Comparison of ENCODE assay signal across 9 mouse cellular contexts in genomic region chr11:98769007-98769954, GRCm38 (mm10). TPM values are rescaled to one million over a fixed set of nuclear protein-coding genes. Genes with fewer than 3 reads are reported as not detected.
A peak's percentile ranks its signal among the peaks of the same experiment; 100 is the strongest.
DNase-seq lines count a peak whose midpoint lies in the region; ATAC-seq and TF ChIP-seq lines count a peak whose summit lies in the region.
"Had no signal": no experiment of that assay in that cellular context is flagged by ENCODE, and none has a peak within 500 bp of the region (broad histone marks: within the 10 kb centered on the region; RNA-seq: fewer than 3 reads in every experiment).

No protein-coding gene starts in this region.

- no peak overlapping the region for H3K4me2 ChIP-seq in hindbrain, embryonic 11.5 days (replicated peaks; ENCODE audit: low read depth, low read length)
- H3K4me2 ChIP-seq in hindbrain, embryonic 14.5 days (replicated peaks) = no peak overlapping the region
- H3K4me2 ChIP-seq in forebrain, embryonic 13.5 days = peak overlapping the region; percentile 53
- H3K4me2 ChIP-seq in liver, embryonic 15.5 days = peak overlapping the region; percentile 87

- DNase-seq in hindbrain, embryonic 11.5 days (ENCODE audit: low spot score) = no peak
- no peak for DNase-seq in hindbrain, embryonic 14.5 days (ENCODE audit: low spot score)
- DNase-seq in G1E (ENCODE audit: low spot score) = no peak
- DNase-seq in thymus, postnatal 10 days (ENCODE audit: low spot score in 2 of 2) = no peak
- DNase-seq in thymus, adult 2 months = no peak
- DNase-seq in testis, postnatal 10 days (ENCODE audit: low spot score) = no peak
- DNase-seq: thymus, postnatal 36 days had no signal

- H3K9ac ChIP-seq in hindbrain, embryonic 11.5 days (ENCODE audit: low read depth, low read length) = no peak overlapping the region
- no peak overlapping the region for H3K9ac ChIP-seq in hindbrain, embryonic 14.5 days
- H3K9ac ChIP-seq in forebrain, embryonic 13.5 days = no peak overlapping the region; the same call in 1 of the 2 replicates
- peak overlapping the region; percentile 65 for H3K9ac ChIP-seq in liver, embryonic 15.5 days

- no peak overlapping the region for H3K4me3 ChIP-seq in hindbrain, embryonic 11.5 days (ENCODE audit: low read depth, low read length)
- H3K4me3 ChIP-seq in hindbrain, embryonic 14.5 days (replicated peaks; ENCODE audit: low read length) = no peak overlapping the region
- H3K4me3 ChIP-seq in G1E (ENCODE audit: low read depth, low read length) = peak overlapping the region; percentile 73; the same call in 1 of the 2 replicates
- H3K4me3 ChIP-seq in forebrain, embryonic 13.5 days = no peak overlapping the region
- H3K4me3 ChIP-seq in liver, embryonic 15.5 days (replicated peaks) = peak overlapping the region; percentile 54
- H3K4me3 ChIP-seq in thymus, adult 2 months (ENCODE audit: control insufficient read depth, insufficient read depth, low read length) = no peak overlapping the region

- 88% methylated on average over 25 of the region's 25 CpGs for WGBS in hindbrain, embryonic 11.5 days
- whole genome bisulfite sequencing in hindbrain, embryonic 14.5 days = 89% methylated on average over 25 of the region's 25 CpGs
- 88% methylated on average over 25 of the region's 25 CpGs for WGBS in forebrain, embryonic 13.5 days
- 65% methylated on average over 25 of the region's 25 CpGs for WGBS in liver, embryonic 15.5 days (ENCODE audit: insufficient replicate concordance)
- 96% methylated on average over 25 of the region's 25 CpGs for WGBS in thymus, adult 2 months

- TF ChIP-seq CTCF in G1E (IDR thresholded peaks at IDR 0.05; ENCODE audit: low read depth, low read length) = no peak
- TF ChIP-seq CTCF in thymus, adult 2 months (IDR thresholded peaks at IDR 0.05; ENCODE audit: borderline replicate concordance, control insufficient read depth, extremely low read depth, insufficient read depth, low read length, poor library complexity) = no peak

- no peak for TF ChIP-seq POLR2A in thymus, adult 2 months (IDR thresholded peaks at IDR 0.05; ENCODE audit: control insufficient read depth, extremely low read depth, insufficient read depth, low read length, poor library complexity)

- peaks cover 11% of the 10 kb centered on the region for H3K4me1 ChIP-seq in hindbrain, embryonic 11.5 days (replicated peaks; ENCODE audit: control insufficient read depth, insufficient read depth, low read length)
- peaks cover 49% of the 10 kb centered on the region for H3K4me1 ChIP-seq in hindbrain, embryonic 14.5 days (replicated peaks; ENCODE audit: control insufficient read depth, insufficient read depth, low read length)
- peaks cover 96% of the 10 kb centered on the region for H3K4me1 ChIP-seq in G1E (ENCODE audit: insufficient read depth, low read depth, low read length)
- peaks cover 71% of the 10 kb centered on the region for H3K4me1 ChIP-seq in forebrain, embryonic 13.5 days
- peaks cover 98% of the 10 kb centered on the region for H3K4me1 ChIP-seq in liver, embryonic 15.5 days (replicated peaks)
- H3K4me1 ChIP-seq in thymus, adult 2 months (replicated peaks; ENCODE audit: control insufficient read depth, insufficient read depth, low read length) = peaks cover 35% of the 10 kb centered on the region

- no peaks in the 10 kb centered on the region for H3K9me3 ChIP-seq in hindbrain, embryonic 11.5 days (ENCODE audit: control insufficient read depth, low read length)
- H3K9me3 ChIP-seq in hindbrain, embryonic 14.5 days (ENCODE audit: control insufficient read depth, low read length) = no peaks in the 10 kb centered on the region
- H3K9me3 ChIP-seq in G1E (replicated peaks) = no peaks in the 10 kb centered on the region
- no peaks in the 10 kb centered on the region for H3K9me3 ChIP-seq in forebrain, embryonic 13.5 days (replicated peaks)
- H3K9me3 ChIP-seq in liver, embryonic 15.5 days (replicated peaks) = no peaks in the 10 kb centered on the region

- no peaks in the 10 kb centered on the region for H3K27me3 ChIP-seq in hindbrain, embryonic 11.5 days (ENCODE audit: control insufficient read depth, insufficient read depth, low read length)
- H3K27me3 ChIP-seq in hindbrain, embryonic 14.5 days (ENCODE audit: control insufficient read depth, insufficient read depth, low read length) = no peaks in the 10 kb centered on the region
- H3K27me3 ChIP-seq in G1E (ENCODE audit: insufficient read depth, low read length) = no peaks in the 10 kb centered on the region; the same call in 1 of the 2 replicates
- H3K27me3 ChIP-seq in forebrain, embryonic 13.5 days = no peaks in the 10 kb centered on the region
- no peaks in the 10 kb centered on the region for H3K27me3 ChIP-seq in liver, embryonic 15.5 days
- no peaks in the 10 kb centered on the region for H3K27me3 ChIP-seq in thymus, adult 2 months (ENCODE audit: control insufficient read depth, insufficient read depth, low read length)

- H3K36me3 ChIP-seq in hindbrain, embryonic 11.5 days (ENCODE audit: control insufficient read depth, insufficient read depth, low read length) = no peaks in the 10 kb centered on the region; the same call in 1 of the 2 replicates
- H3K36me3 ChIP-seq in hindbrain, embryonic 14.5 days (replicated peaks; ENCODE audit: control insufficient read depth, insufficient read depth) = peaks cover 58% of the 10 kb centered on the region
- H3K36me3 ChIP-seq in G1E (replicated peaks) = peaks cover 64% of the 10 kb centered on the region
- H3K36me3 ChIP-seq in forebrain, embryonic 13.5 days (ENCODE audit: poor library complexity, severe bottlenecking) = peaks cover 54% of the 10 kb centered on the region
- H3K36me3 ChIP-seq in liver, embryonic 15.5 days (replicated peaks) = peaks cover 29% of the 10 kb centered on the region
- no peaks in the 10 kb centered on the region for H3K36me3 ChIP-seq in thymus, adult 2 months (ENCODE audit: control insufficient read depth, insufficient read depth, low read length)

- ATAC-seq in hindbrain, embryonic 11.5 days (ENCODE audit: low FRiP score) = no peak
- ATAC-seq in hindbrain, embryonic 14.5 days (ENCODE audit: low FRiP score) = no peak
- ATAC-seq in G1E (ENCODE audit: extremely low read depth, insufficient number of reproducible peaks, low FRiP score, poor library complexity, severe bottlenecking) = no peak
- no peak for ATAC-seq in forebrain, embryonic 13.5 days
- no peak for ATAC-seq in liver, embryonic 15.5 days (ENCODE audit: insufficient read depth)

- H3K27ac ChIP-seq in hindbrain, embryonic 11.5 days (ENCODE audit: low read depth, low read length) = 0 out of 2 replicates have a peak overlapping the region, but pooled peaks have one; percentile 67
- H3K27ac ChIP-seq in hindbrain, embryonic 14.5 days = no peak overlapping the region
- H3K27ac ChIP-seq in forebrain, embryonic 13.5 days = peak overlapping the region; percentile 88
- H3K27ac ChIP-seq in liver, embryonic 15.5 days (replicated peaks) = peak overlapping the region; percentile 92
- no peak overlapping the region for H3K27ac ChIP-seq in thymus, adult 2 months (ENCODE audit: control insufficient read depth, insufficient read depth, low read length)

RNA-seq across cellular contexts. Expression of gene Nr1d1, which starts 5.9 kb away (rescaled TPM):
- polyA plus RNA-seq in hindbrain, embryonic 11.5 days (2014; fragmentation: Nextera tagmentation; extraction: Ambion mirVana) = 0.92 and 1.4 TPM in 2 replicates
- polyA plus RNA-seq in hindbrain, embryonic 14.5 days (2014; fragmentation: Nextera tagmentation; extraction: Ambion mirVana) = 3.4 and 4.1 TPM in 2 replicates
- total RNA-seq in G1E (2014; fragmentation: Nextera tagmentation) (0.75 and 3.1 TPM in 2 replicates), G1E (2017) (0.93 TPM in 2 replicates)
- 2.3 TPM in 2 replicates for polyA plus RNA-seq in G1E (2012)
- 2.1 and 2.3 TPM in 2 replicates for polyA plus RNA-seq in forebrain, embryonic 13.5 days (2015; fragmentation: Nextera tagmentation; extraction: Ambion mirVana)
- 0.63 and 0.85 TPM in 2 replicates for polyA plus RNA-seq in liver, embryonic 15.5 days (2015; fragmentation: Nextera tagmentation; extraction: Ambion mirVana)
- 34.4 and 37.7 TPM in 2 replicates for polyA plus RNA-seq in thymus, adult 2 months (2012; rRNA removed)

RNA-seq across cellular contexts. Expression of gene Msl1, which starts 26.0 kb away (rescaled TPM):
- polyA plus RNA-seq in hindbrain, embryonic 11.5 days (2014; fragmentation: Nextera tagmentation; extraction: Ambion mirVana) = 25.0 and 28.0 TPM in 2 replicates
- 23.6 and 24.1 TPM in 2 replicates for polyA plus RNA-seq in hindbrain, embryonic 14.5 days (2014; fragmentation: Nextera tagmentation; extraction: Ambion mirVana)
- total RNA-seq in G1E (2014; fragmentation: Nextera tagmentation) (38.0 and 52.2 TPM in 2 replicates), G1E (2017) (39.4 and 45.6 TPM in 2 replicates)
- polyA plus RNA-seq in G1E (2012) = 36.5 and 44.9 TPM in 2 replicates
- 31.3 and 32.9 TPM in 2 replicates for polyA plus RNA-seq in forebrain, embryonic 13.5 days (2015; fragmentation: Nextera tagmentation; extraction: Ambion mirVana)
- polyA plus RNA-seq in liver, embryonic 15.5 days (2015; fragmentation: Nextera tagmentation; extraction: Ambion mirVana) = 5.2 and 5.8 TPM in 2 replicates
- polyA plus RNA-seq in thymus, adult 2 months (2012; rRNA removed) = 50.3 and 66.0 TPM in 2 replicates

RNA-seq across cellular contexts. Expression of gene Thra, which starts 28.8 kb away (rescaled TPM):
- polyA plus RNA-seq in hindbrain, embryonic 11.5 days (2014; fragmentation: Nextera tagmentation; extraction: Ambion mirVana) = 34.7 and 41.4 TPM in 2 replicates
- 165 and 181 TPM in 2 replicates for polyA plus RNA-seq in hindbrain, embryonic 14.5 days (2014; fragmentation: Nextera tagmentation; extraction: Ambion mirVana)
- total RNA-seq in G1E (2014; fragmentation: Nextera tagmentation) (58.0 and 68.0 TPM in 2 replicates), G1E (2017) (20.1 and 20.3 TPM in 2 replicates)
- polyA plus RNA-seq in G1E (2012) = 32.3 and 33.1 TPM in 2 replicates
- 93.5 and 95.2 TPM in 2 replicates for polyA plus RNA-seq in forebrain, embryonic 13.5 days (2015; fragmentation: Nextera tagmentation; extraction: Ambion mirVana)
- polyA plus RNA-seq in liver, embryonic 15.5 days (2015; fragmentation: Nextera tagmentation; extraction: Ambion mirVana) = 7.2 and 7.6 TPM in 2 replicates
- polyA plus RNA-seq in thymus, adult 2 months (2012; rRNA removed) = 36.8 and 41.5 TPM in 2 replicates

RNA-seq across cellular contexts. Expression of gene Casc3, which starts 35.4 kb away (rescaled TPM):
- 44.6 and 49.6 TPM in 2 replicates for polyA plus RNA-seq in hindbrain, embryonic 11.5 days (2014; fragmentation: Nextera tagmentation; extraction: Ambion mirVana)
- polyA plus RNA-seq in hindbrain, embryonic 14.5 days (2014; fragmentation: Nextera tagmentation; extraction: Ambion mirVana) = 49.3 and 57.4 TPM in 2 replicates
- total RNA-seq in G1E (2014; fragmentation: Nextera tagmentation) (51.8 and 64.6 TPM in 2 replicates), G1E (2017) (13.9 and 17.8 TPM in 2 replicates)
- 37.4 and 42.7 TPM in 2 replicates for polyA plus RNA-seq in G1E (2012)
- 46.4 and 51.1 TPM in 2 replicates for polyA plus RNA-seq in forebrain, embryonic 13.5 days (2015; fragmentation: Nextera tagmentation; extraction: Ambion mirVana)
- polyA plus RNA-seq in liver, embryonic 15.5 days (2015; fragmentation: Nextera tagmentation; extraction: Ambion mirVana) = 14.4 and 16.2 TPM in 2 replicates
- polyA plus RNA-seq in thymus, adult 2 months (2012; rRNA removed) = 66.5 and 72.2 TPM in 2 replicates

RNA-seq across cellular contexts. Expression of gene Med24, which starts 40.0 kb away (rescaled TPM):
- 47.3 and 60.8 TPM in 2 replicates for polyA plus RNA-seq in hindbrain, embryonic 11.5 days (2014; fragmentation: Nextera tagmentation; extraction: Ambion mirVana)
- polyA plus RNA-seq in hindbrain, embryonic 14.5 days (2014; fragmentation: Nextera tagmentation; extraction: Ambion mirVana) = 58.4 and 62.7 TPM in 2 replicates
- total RNA-seq in G1E (2014; fragmentation: Nextera tagmentation) (55.8 and 95.6 TPM in 2 replicates), G1E (2017) (37.8 and 39.7 TPM in 2 replicates)
- polyA plus RNA-seq in G1E (2012) = 83.8 and 109 TPM in 2 replicates
- 79.0 and 86.0 TPM in 2 replicates for polyA plus RNA-seq in forebrain, embryonic 13.5 days (2015; fragmentation: Nextera tagmentation; extraction: Ambion mirVana)
- 24.2 and 27.7 TPM in 2 replicates for polyA plus RNA-seq in liver, embryonic 15.5 days (2015; fragmentation: Nextera tagmentation; extraction: Ambion mirVana)
- polyA plus RNA-seq in thymus, adult 2 months (2012; rRNA removed) = 179 and 196 TPM in 2 replicates

Comparison
In these comparisons a context has a peak if more than half of its experiments do, and no peak if none do; other contexts are left out.
1. H3K27ac ChIP-seq: peak in hindbrain, embryonic 11.5 days (single experiment), forebrain, embryonic 13.5 days (single experiment) and liver, embryonic 15.5 days (single experiment); none in hindbrain, embryonic 14.5 days (single experiment) and thymus, adult 2 months (single experiment).
2. H3K4me2 ChIP-seq: peak in forebrain, embryonic 13.5 days (single experiment) and liver, embryonic 15.5 days (single experiment); none in hindbrain, embryonic 11.5 days (single experiment) and hindbrain, embryonic 14.5 days (single experiment).
3. H3K4me3 ChIP-seq: peak in G1E (single experiment) and liver, embryonic 15.5 days (single experiment); none in hindbrain, embryonic 11.5 days (single experiment), hindbrain, embryonic 14.5 days (single experiment), forebrain, embryonic 13.5 days (single experiment) and thymus, adult 2 months (single experiment).